Comparison of ENCODE assay signal across 17 mouse cellular contexts in the genomic region with DNA sequence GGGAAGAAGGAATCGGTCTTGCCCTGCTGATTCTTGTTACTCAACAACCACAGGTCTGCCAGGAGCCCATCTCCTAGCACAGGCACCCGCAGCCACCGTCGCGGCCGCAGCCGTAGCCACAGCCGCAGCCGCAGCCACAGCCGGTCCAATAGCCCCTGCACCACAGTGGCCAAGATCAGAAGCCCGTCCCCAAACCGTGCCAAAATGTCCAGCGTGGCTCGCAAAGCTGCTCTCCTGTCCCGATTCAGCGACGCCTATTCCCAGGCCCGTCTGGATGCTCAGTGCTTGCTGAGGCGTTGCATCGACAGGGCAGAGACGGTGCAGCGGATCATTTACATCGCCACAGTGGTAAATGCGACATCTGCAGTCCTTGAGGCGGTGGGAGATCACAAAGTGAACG. TPM values are rescaled to one million over a fixed set of nuclear protein-coding genes. Genes with fewer than 3 reads are reported as not detected.
DNase-seq lines count a peak whose midpoint lies in the region; ATAC-seq and TF ChIP-seq lines count a peak whose summit lies in the region.
"Had no signal": no experiment of that assay in that cellular context is flagged by ENCODE, and none has a peak within 500 bp of the region (broad histone marks: within the 10 kb centered on the region; RNA-seq: fewer than 3 reads in every experiment).

No protein-coding gene starts in this region.

- no peaks in the 10 kb centered on the region for H3K9me3 ChIP-seq in forebrain, embryonic 10.5 days
- no peaks in the 10 kb centered on the region for H3K9me3 ChIP-seq in forebrain, postnatal 0 days (ENCODE audit: low read length)
- H3K9me3 ChIP-seq in neural tube, embryonic 11.5 days (ENCODE audit: control insufficient read depth, low read length) = no peaks in the 10 kb centered on the region
- no peaks in the 10 kb centered on the region for H3K9me3 ChIP-seq in limb, embryonic 13.5 days
- H3K9me3 ChIP-seq: embryonic facial prominence, embryonic 15.5 days had no signal

- H3K4me1 ChIP-seq in forebrain, embryonic 10.5 days = peaks cover 4% of the 10 kb centered on the region; the same call in 1 of the 2 replicates
- H3K4me1 ChIP-seq in forebrain, postnatal 0 days (ENCODE audit: insufficient read depth) = no peaks in the 10 kb centered on the region
- H3K4me1 ChIP-seq in neural tube, embryonic 11.5 days (ENCODE audit: control insufficient read depth, insufficient read depth, low read length) = no peaks in the 10 kb centered on the region
- peaks cover 5% of the 10 kb centered on the region; the same call in 1 of the 2 replicates for H3K4me1 ChIP-seq in limb, embryonic 13.5 days
- H3K4me1 ChIP-seq: embryonic facial prominence, embryonic 15.5 days had no signal

- no peak overlapping the region for H3K9ac ChIP-seq in forebrain, postnatal 0 days
- H3K9ac ChIP-seq in neural tube, embryonic 11.5 days (ENCODE audit: low read length) = peak overlapping the region; percentile 8; the same call in 1 of the 2 replicates
- H3K9ac ChIP-seq in limb, embryonic 13.5 days = 0 out of 2 replicates have a peak overlapping the region, but pooled peaks have one; percentile 19
- H3K9ac ChIP-seq: embryonic facial prominence, embryonic 15.5 days had no signal

- H3K36me3 ChIP-seq in forebrain, embryonic 10.5 days (replicated peaks) = no peaks in the 10 kb centered on the region
- no peaks in the 10 kb centered on the region for H3K36me3 ChIP-seq in forebrain, postnatal 0 days (ENCODE audit: insufficient read depth)
- no peaks in the 10 kb centered on the region for H3K36me3 ChIP-seq in neural tube, embryonic 11.5 days (ENCODE audit: control insufficient read depth, insufficient read depth, low read length)
- H3K36me3 ChIP-seq in limb, embryonic 13.5 days = no peaks in the 10 kb centered on the region
- H3K36me3 ChIP-seq: embryonic facial prominence, embryonic 15.5 days had no signal

- H3K4me2 ChIP-seq in forebrain, postnatal 0 days (ENCODE audit: low read depth) = no peak overlapping the region
- 0 out of 2 replicates have a peak overlapping the region, but pooled peaks have one; percentile 7 for H3K4me2 ChIP-seq in neural tube, embryonic 11.5 days (ENCODE audit: low read depth)
- H3K4me2 ChIP-seq in limb, embryonic 13.5 days (replicated peaks) = peak overlapping the region; percentile 25; the same call in 1 of the 2 replicates
- H3K4me2 ChIP-seq: embryonic facial prominence, embryonic 15.5 days had no signal

- no peak for DNase-seq in forebrain, embryonic 10.5 days (ENCODE audit: extremely low spot score, low spot score)
- no peak for DNase-seq in forebrain, postnatal 0 days
- DNase-seq in neural tube, embryonic 11.5 days (ENCODE audit: low spot score) = no peak
- no peak for DNase-seq in neural tube, embryonic 10.5 days (ENCODE audit: extremely low spot score, low spot score)
- DNase-seq in lung, postnatal 36 days = no peak
- DNase-seq in left cerebral cortex, adult 2 months (ENCODE audit: extremely low spot score in 1 of 2, low spot score in 2 of 2) = no peak
- DNase-seq in adrenal gland, postnatal 36 days = no peak
- DNase-seq: adrenal gland, postnatal 25 days; cerebellum, adult 2 months; heart, postnatal 10 days; lung, adult 18-20 months had no signal

- H3K4me3 ChIP-seq in forebrain, embryonic 10.5 days = peak overlapping the region; percentile 26
- no peak overlapping the region for H3K4me3 ChIP-seq in forebrain, postnatal 0 days (ENCODE audit: low read depth, low read length)
- no peak overlapping the region for H3K4me3 ChIP-seq in neural tube, embryonic 11.5 days (ENCODE audit: low read depth, low read length)
- no peak overlapping the region for H3K4me3 ChIP-seq in limb, embryonic 13.5 days
- H3K4me3 ChIP-seq in left cerebral cortex, adult 2 months = no peak overlapping the region
- H3K4me3 ChIP-seq: embryonic facial prominence, embryonic 15.5 days had no signal

- H3K27me3 ChIP-seq in forebrain, embryonic 10.5 days (ENCODE audit: poor library complexity, severe bottlenecking) = peaks cover 13% of the 10 kb centered on the region
- no peaks in the 10 kb centered on the region for H3K27me3 ChIP-seq in forebrain, postnatal 0 days (ENCODE audit: insufficient read depth, low read length)
- no peaks in the 10 kb centered on the region for H3K27me3 ChIP-seq in neural tube, embryonic 11.5 days (ENCODE audit: control insufficient read depth, insufficient read depth, low read length)
- peaks cover 7% of the 10 kb centered on the region; the same call in 1 of the 2 replicates for H3K27me3 ChIP-seq in limb, embryonic 13.5 days
- H3K27me3 ChIP-seq: embryonic facial prominence, embryonic 15.5 days had no signal

- no peak for ATAC-seq in forebrain, postnatal 0 days
- ATAC-seq in neural tube, embryonic 11.5 days (ENCODE audit: insufficient read depth, low FRiP score, low TSS enrichment) = no peak
- ATAC-seq in limb, embryonic 13.5 days (ENCODE audit: low FRiP score, low read depth) = no peak
- ATAC-seq: Patski had no signal

- no peak for TF ChIP-seq CTCF in forebrain, postnatal 0 days (IDR thresholded peaks at IDR 0.05; ENCODE audit: low read depth)
- no peak for TF ChIP-seq CTCF in left cerebral cortex, adult 2 months (IDR thresholded peaks at IDR 0.05)

- H3K27ac ChIP-seq in forebrain, embryonic 10.5 days = no peak overlapping the region
- H3K27ac ChIP-seq in forebrain, postnatal 0 days (ENCODE audit: low read depth, low read length) = no peak overlapping the region
- H3K27ac ChIP-seq in neural tube, embryonic 11.5 days (ENCODE audit: low read depth, low read length) = no peak overlapping the region
- H3K27ac ChIP-seq in limb, embryonic 13.5 days = no peak overlapping the region
- no peak overlapping the region for H3K27ac ChIP-seq in left cerebral cortex, adult 2 months
- H3K27ac ChIP-seq: embryonic facial prominence, embryonic 15.5 days had no signal

- intact Hi-C loops in left cerebral cortex, adult 2 months (cut with DNase I) = no loop called here

- 51% methylated on average over 26 of the region's 26 CpGs for WGBS in forebrain, embryonic 10.5 days
- WGBS in forebrain, postnatal 0 days = 56% methylated on average over 26 of the region's 26 CpGs
- 45% methylated on average over 26 of the region's 26 CpGs for WGBS in neural tube, embryonic 11.5 days
- 57% methylated on average over 26 of the region's 26 CpGs for WGBS in limb, embryonic 13.5 days

RNA-seq across cellular contexts. Expression of gene Spata18, which starts 18.2 kb away (rescaled TPM):
- 0.09 TPM in 1 of 2 replicates, not detected in the other for polyA plus RNA-seq in forebrain, embryonic 10.5 days (2016; fragmentation: Nextera tagmentation; extraction: Ambion mirVana)
- total RNA-seq in forebrain, postnatal 0 days (2014; rRNA removed) = 1.5 and 2.6 TPM in 2 replicates
- polyA plus RNA-seq in forebrain, postnatal 0 days (2015; fragmentation: Nextera tagmentation; extraction: Ambion mirVana) = 1.1 and 2.2 TPM in 2 replicates
- 0.19 TPM in 1 of 2 replicates, not detected in the other for polyA plus RNA-seq in neural tube, embryonic 11.5 days (2014; fragmentation: Nextera tagmentation; extraction: Ambion mirVana)
- 1.7 and 1.9 TPM in 2 replicates for polyA plus RNA-seq in limb, embryonic 13.5 days (2015; fragmentation: Nextera tagmentation; extraction: Ambion mirVana)
- not detected for total RNA-seq in left cerebral cortex, adult 2 months (2021)
- total RNA-seq in adrenal gland, postnatal 36 days (2021) = under 1 TPM in 1 of 2 experiments, not detected in 1; 0.16 TPM
- total RNA-seq: adrenal gland, postnatal 25 days; gastrocnemius, adult 8-10 months had no signal
- polyA plus RNA-seq: C2C12; large intestine, adult 2 months; Patski had no signal

RNA-seq across cellular contexts. Expression of gene Sgcb, which starts 21.8 kb away (rescaled TPM):
- polyA plus RNA-seq in forebrain, embryonic 10.5 days (2016; fragmentation: Nextera tagmentation; extraction: Ambion mirVana) = 19.7 and 20.4 TPM in 2 replicates
- 17.1 and 17.5 TPM in 2 replicates for total RNA-seq in forebrain, postnatal 0 days (2014; rRNA removed)
- 25.3 and 37.8 TPM in 2 replicates for polyA plus RNA-seq in forebrain, postnatal 0 days (2015; fragmentation: Nextera tagmentation; extraction: Ambion mirVana)
- 27.7 and 29.2 TPM in 2 replicates for polyA plus RNA-seq in neural tube, embryonic 11.5 days (2014; fragmentation: Nextera tagmentation; extraction: Ambion mirVana)
- 44.9 and 46.5 TPM in 2 replicates for polyA plus RNA-seq in limb, embryonic 13.5 days (2015; fragmentation: Nextera tagmentation; extraction: Ambion mirVana)
- total RNA-seq in left cerebral cortex, adult 2 months (2021) = 10 to 100 TPM; 39.8 to 42.9 TPM
- total RNA-seq in adrenal gland, postnatal 36 days (2021) = 10 to 100 TPM; 23.2 to 25.7 TPM

RNA-seq across cellular contexts. Expression of gene Lrrc66, which starts 37.1 kb away (rescaled TPM):
- polyA plus RNA-seq in forebrain, embryonic 10.5 days (2016; fragmentation: Nextera tagmentation; extraction: Ambion mirVana) = not detected in 2 replicates
- total RNA-seq in forebrain, postnatal 0 days (2014; rRNA removed) = 0.14 TPM in 1 of 2 replicates, not detected in the other
- polyA plus RNA-seq in forebrain, postnatal 0 days (2015; fragmentation: Nextera tagmentation; extraction: Ambion mirVana) = not detected in 2 replicates
- not detected in 2 replicates for polyA plus RNA-seq in neural tube, embryonic 11.5 days (2014; fragmentation: Nextera tagmentation; extraction: Ambion mirVana)
- polyA plus RNA-seq in limb, embryonic 13.5 days (2015; fragmentation: Nextera tagmentation; extraction: Ambion mirVana) = not detected in 2 replicates
- total RNA-seq in left cerebral cortex, adult 2 months (2021) = not detected
- total RNA-seq in adrenal gland, postnatal 36 days (2021) = not detected
- total RNA-seq: adrenal gland, postnatal 25 days; gastrocnemius, adult 8-10 months; heart, postnatal 10 days had no signal
- polyA plus RNA-seq: C2C12; cerebellum, adult 2 months; embryonic facial prominence, embryonic 15.5 days; Patski had no signal
